In genomic region chr1:106433580-106433979, GRCm38 (mm10) we compare ENCODE assay signal across 18 mouse cellular contexts.
"Had no signal": no experiment of that assay in that cellular context is flagged by ENCODE, and none has a peak within 500 bp of the region (broad histone marks: within the 10 kb centered on the region; RNA-seq: fewer than 3 reads in every experiment).

No protein-coding gene starts in this region.

- H3K4me3 ChIP-seq: liver, embryonic 12.5 days; megakaryocyte, embryonic 14.5 days; midbrain, embryonic 13.5 days; midbrain, embryonic 15.5 days; myocyte; neural tube, embryonic 13.5 days; neural tube, embryonic 15.5 days; stomach, embryonic 15.5 days had no signal

- H3K9ac ChIP-seq: liver, embryonic 12.5 days; liver, embryonic 14.5 days; lung, embryonic 14.5 days; midbrain, embryonic 13.5 days; midbrain, embryonic 15.5 days; neural tube, embryonic 13.5 days; neural tube, embryonic 15.5 days; stomach, embryonic 15.5 days had no signal

- H3K36me3 ChIP-seq: liver, embryonic 12.5 days; midbrain, embryonic 13.5 days; midbrain, embryonic 15.5 days; neural tube, embryonic 13.5 days; neural tube, embryonic 15.5 days; stomach, embryonic 15.5 days had no signal

- H3K27ac ChIP-seq: liver, embryonic 12.5 days; liver, embryonic 14.5 days; macrophage; midbrain, embryonic 13.5 days; midbrain, embryonic 15.5 days; neural tube, embryonic 13.5 days; neural tube, embryonic 15.5 days; stomach, embryonic 15.5 days had no signal

- H3K9me3 ChIP-seq: liver, embryonic 12.5 days; megakaryocyte, embryonic 14.5 days; midbrain, embryonic 13.5 days; midbrain, embryonic 15.5 days; neural tube, embryonic 13.5 days; neural tube, embryonic 15.5 days; stomach, embryonic 15.5 days had no signal

- ATAC-seq: liver, embryonic 12.5 days; midbrain, embryonic 13.5 days; midbrain, embryonic 15.5 days had no signal

- H3K27me3 ChIP-seq: liver, embryonic 12.5 days; midbrain, embryonic 13.5 days; midbrain, embryonic 15.5 days; neural tube, embryonic 13.5 days; neural tube, embryonic 15.5 days; stomach, embryonic 15.5 days had no signal

- H3K4me1 ChIP-seq: liver, embryonic 12.5 days; midbrain, embryonic 13.5 days; midbrain, embryonic 15.5 days; neural tube, embryonic 15.5 days; stomach, embryonic 15.5 days had no signal

- H3K4me2 ChIP-seq: liver, embryonic 12.5 days; lung, embryonic 14.5 days; midbrain, embryonic 11.5 days; midbrain, embryonic 13.5 days; midbrain, embryonic 15.5 days; neural tube, embryonic 13.5 days; neural tube, embryonic 15.5 days; stomach, embryonic 15.5 days had no signal

- DNase-seq: lung, adult 18-20 months; lung, embryonic 14.5 days; lung, postnatal 10 days; right cerebral cortex, postnatal 14 days; thymus, adult 18-20 months; thymus, postnatal 14 days; thymus, postnatal 36 days had no signal
